Mouse (Mus musculus) thymus, adult 2 months (tissue): ENCODE measurements at regions not wholly inside any gene's neighbourhood (a gene's known extent, or its start where the extent isn't known, plus 50 kb on each side); places are given as distances from the start of the nearest gene placed in this dataset.

Experiments
- CTCF ChIP-seq: fragments of 200-500 bp; IDR thresholded peaks from 2 replicates; pipeline ENCODE4 v1.5.1; 2012; ENCODE audit warnings: mild to moderate bottlenecking, control low read depth, low read length, moderate library complexity, borderline replicate concordance; ENCODE audit not compliant: control insufficient read depth, poor library complexity, insufficient read depth; ENCODE audit errors: extremely low read depth
- POLR2A ChIP-seq: fragments of 200-500 bp; IDR thresholded peaks from 2 replicates; pipeline ENCODE4 v1.6.1; 2012; ENCODE audit warnings: mild to moderate bottlenecking, low read length, control low read depth, moderate library complexity; ENCODE audit not compliant: control insufficient read depth, poor library complexity, insufficient read depth; ENCODE audit errors: extremely low read depth

DNA sequence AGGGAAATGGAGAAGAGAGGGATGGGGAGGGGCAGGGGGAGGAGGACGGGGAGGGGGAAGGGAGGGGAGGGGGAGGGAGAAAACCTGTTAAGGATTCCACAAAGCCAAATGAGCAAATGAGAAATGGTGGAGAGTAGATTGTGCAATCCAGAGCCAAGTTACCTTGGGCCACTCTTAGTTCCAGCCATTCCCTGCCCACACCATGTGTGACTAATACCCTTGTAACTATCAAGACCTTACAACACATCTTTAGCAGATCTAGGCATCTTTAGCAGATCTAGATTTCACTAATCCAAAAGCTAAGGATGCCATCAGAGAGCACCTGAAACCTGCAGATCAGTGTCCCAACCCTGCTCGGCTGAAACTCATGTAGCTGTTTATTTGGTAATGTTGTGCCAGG lies 186.7 kb downstream of the Diras2 start:
- no peak for TF ChIP-seq POLR2A
- no peak for TF ChIP-seq CTCF
